Mouse (Mus musculus) heart, adult 2 months (tissue): ENCODE results near the gene Ddx19a. TPM values are rescaled to one million over a fixed set of nuclear protein-coding genes. Genes with fewer than 3 reads are reported as not detected.
"Not testable (repeated sequence)": the region's sequence is repeated elsewhere in the genome, so short reads cannot be mapped to it uniquely, and the experiment has no call there.

Source experiments
- DNase-seq, 2 experiments: peaks; one replicate each; pipeline ENCODE4 v3.0.0; 2021
- H3K27ac ChIP-seq: fragments of 200-600 bp; 2 replicates; pipeline ENCODE4 v1.8.1; 2022
- H3K27me3 ChIP-seq: fragments of 200-500 bp; 2 replicates; pipeline ENCODE4 v1.6.1; 2012; ENCODE audit warnings: mild to moderate bottlenecking, low read length, inconsistent platforms, mixed read lengths; ENCODE audit not compliant: control insufficient read depth, insufficient read depth
- H3K36me3 ChIP-seq: fragments of 200-500 bp; 2 replicates; pipeline ENCODE4 v1.6.1; 2012; ENCODE audit warnings: low read length, inconsistent platforms; ENCODE audit not compliant: control insufficient read depth, insufficient read depth
- H3K4me1 ChIP-seq: fragments of 200-500 bp; 2 replicates; pipeline ENCODE4 v1.6.1; 2011; ENCODE audit warnings: low read length; ENCODE audit not compliant: control insufficient read depth, insufficient read depth
- H3K4me3 ChIP-seq: fragments of 200-600 bp; 2 replicates; pipeline ENCODE4 v1.8.1; 2022
- H3K79me2 ChIP-seq: fragments of 200-500 bp; replicated peaks from 2 replicates; pipeline ENCODE4 v1.6.1; 2012; ENCODE audit warnings: mild to moderate bottlenecking, inconsistent platforms, low read length, moderate library complexity, mixed read lengths; ENCODE audit not compliant: control insufficient read depth, insufficient read depth
- H3K9ac ChIP-seq: fragments of 200-500 bp; 2 replicates; pipeline ENCODE4 v1.6.1; 2012; ENCODE audit warnings: low read depth, mild to moderate bottlenecking, control low read depth, inconsistent platforms, low read length, mixed read lengths
- CTCF ChIP-seq: fragments of 200-600 bp; IDR thresholded peaks from 2 replicates; pipeline ENCODE4 v1.8.1; 2022; ENCODE audit warnings: antibody characterized with exemption, mild to moderate bottlenecking, moderate library complexity
- EP300 ChIP-seq: fragments of 200-500 bp; IDR thresholded peaks from 2 replicates; pipeline ENCODE4 v1.6.1; 2011; ENCODE audit warnings: low read depth, low read length, control low read depth; ENCODE audit not compliant: insufficient read depth
- POLR2A ChIP-seq: fragments of 200-500 bp; IDR thresholded peaks from 2 replicates; pipeline ENCODE4 v1.6.1; 2011; ENCODE audit warnings: mild to moderate bottlenecking, low read depth, low read length, control low read depth; ENCODE audit not compliant: insufficient read depth
- WGBS: fragments of 180-500 bp; shearing (Covaris S2); methylation state at CpG from one replicate; pipeline ENCODE4 v1.1.7; 2018; 5-methylcytosine and 5-hydroxymethylcytosine counted together
- intact Hi-C: fragments of 180-260 bp; cut with DNase I; formaldehyde crosslinking; loops from one replicate; pipeline ENCODE4 v1.15.1; 2025
- polyA plus RNA-seq: library from polyadenylated mRNA; depleted of rRNA; stranded (reverse); fragments of >200 nt; gene quantifications from 2 replicates; pipeline ENCODE4 v1.2.3, GENCODE M21; 2012
- total RNA-seq, 2 experiments: library from RNA; stranded (reverse); gene quantifications; 2 replicates each; pipeline ENCODE4 v1.2.3; 2021

Ddx19a gene
- total and polyA plus RNA-seq, 3 experiments: 18.0 to 34.8 (median 31.7) TPM

GRCm38 (mm10) chr8:110996641-110997430 lies 764 bp downstream of the Ddx19a start:
- Histone ChIP-seq H3K27ac (peak overlapping the region; percentile 78), H3K36me3 (no peaks in the 10 kb centered on the region), H3K9ac (peak overlapping the region; percentile 98), H3K4me3 (peak overlapping the region; percentile 93), H3K4me1 (peaks cover 3% of the 10 kb centered on the region), H3K79me2 (peaks cover 2% of the 10 kb centered on the region; the same call in 1 of the 2 replicates), H3K27me3 (no peaks in the 10 kb centered on the region)
- WGBS: 31% methylated on average over 16 of the region's 16 CpGs
- no peak for TF ChIP-seq CTCF
- no peak for DNase-seq
- intact Hi-C loops: loop anchor here (2.0 kb wide), 1 partner anchor 26 kb away; no protein-coding TSS in a partner anchor

GRCm38 (mm10) chr8:110990017-110990416 lies 7.6 kb downstream of the Ddx19a start:
- no peak for TF ChIP-seq EP300
- no peak for TF ChIP-seq CTCF
- no peak for TF ChIP-seq POLR2A
- intact Hi-C loops: no loop called here
- 0 out of 2 replicates have a peak, but pooled peaks cover 2% of the 10 kb centered on the region for H3K79me2 ChIP-seq
- H3K4me1 ChIP-seq: no peaks in the 10 kb centered on the region
- no peaks in the 10 kb centered on the region for H3K27me3 ChIP-seq
- H3K9ac ChIP-seq: no peak overlapping the region
- no peaks in the 10 kb centered on the region; the same call in 1 of the 2 replicates for H3K36me3 ChIP-seq
- no peak overlapping the region for H3K4me3 ChIP-seq
- H3K27ac ChIP-seq: peak overlapping the region; percentile 52
- WGBS: 90% methylated on average over 9 of the region's 9 CpGs
- peak; percentile 30 to 52 for DNase-seq

GRCm38 (mm10) chr8:110987805-110988744 lies 9.5 kb downstream of the Ddx19a start:
- Histone ChIP-seq H3K4me1 (no peaks in the 10 kb centered on the region), H3K27me3 (no peaks in the 10 kb centered on the region), H3K36me3 (no peaks in the 10 kb centered on the region; the same call in 1 of the 2 replicates), H3K4me3 (no peak overlapping the region), H3K27ac (no peak overlapping the region), H3K79me2 (no peaks in the 10 kb centered on the region), H3K9ac (no peak overlapping the region)
- DNase-seq: no peak
- 82% methylated on average over 8 of the region's 8 CpGs for WGBS
- TF ChIP-seq EP300 (no peak), CTCF (no peak), POLR2A (no peak)
- intact Hi-C loops: loop anchor here (10.0 kb wide), 1 partner anchor 233 kb away; no protein-coding TSS in a partner anchor

GRCm38 (mm10) chr8:110981304-110981703 lies 16.3 kb downstream of the Ddx19a start:
- no peaks in the 10 kb centered on the region for H3K27me3 ChIP-seq
- H3K9ac ChIP-seq: no peak overlapping the region
- no peaks in the 10 kb centered on the region for H3K36me3 ChIP-seq
- H3K4me1 ChIP-seq: no peaks in the 10 kb centered on the region
- H3K79me2 ChIP-seq: no peaks in the 10 kb centered on the region
- H3K27ac ChIP-seq: no peak overlapping the region
- no peak overlapping the region for H3K4me3 ChIP-seq
- intact Hi-C loops: loop anchor here (10.0 kb wide), 1 partner anchor 227 kb away; no protein-coding TSS in a partner anchor
- DNase-seq: no peak
- TF ChIP-seq POLR2A (no peak), CTCF (no peak), EP300 (no peak)
- WGBS: 79% methylated on average over 2 of the region's 2 CpGs

GRCm38 (mm10) chr8:110977987-110978386 lies 19.6 kb downstream of the Ddx19a start:
- intact Hi-C loops, H3K9ac ChIP-seq, DNase-seq, H3K36me3 ChIP-seq, H3K27ac ChIP-seq, H3K27me3 ChIP-seq, H3K79me2 ChIP-seq, H3K4me1 ChIP-seq, H3K4me3 ChIP-seq: not testable (repeated sequence)
- 31% methylated on average over 2 of the region's 2 CpGs for WGBS

- H3K27me3 ChIP-seq, H3K79me2 ChIP-seq, DNase-seq, intact Hi-C loops, H3K36me3 ChIP-seq, H3K4me3 ChIP-seq, H3K4me1 ChIP-seq, H3K27ac ChIP-seq, H3K9ac ChIP-seq: not testable (repeated sequence)
- 94% methylated on average over 8 of the region's 8 CpGs for WGBS
These were observed 21.1 kb downstream of the Ddx19a start for GRCm38 (mm10) chr8:110976532-110976931.
